In the genomic region with DNA sequence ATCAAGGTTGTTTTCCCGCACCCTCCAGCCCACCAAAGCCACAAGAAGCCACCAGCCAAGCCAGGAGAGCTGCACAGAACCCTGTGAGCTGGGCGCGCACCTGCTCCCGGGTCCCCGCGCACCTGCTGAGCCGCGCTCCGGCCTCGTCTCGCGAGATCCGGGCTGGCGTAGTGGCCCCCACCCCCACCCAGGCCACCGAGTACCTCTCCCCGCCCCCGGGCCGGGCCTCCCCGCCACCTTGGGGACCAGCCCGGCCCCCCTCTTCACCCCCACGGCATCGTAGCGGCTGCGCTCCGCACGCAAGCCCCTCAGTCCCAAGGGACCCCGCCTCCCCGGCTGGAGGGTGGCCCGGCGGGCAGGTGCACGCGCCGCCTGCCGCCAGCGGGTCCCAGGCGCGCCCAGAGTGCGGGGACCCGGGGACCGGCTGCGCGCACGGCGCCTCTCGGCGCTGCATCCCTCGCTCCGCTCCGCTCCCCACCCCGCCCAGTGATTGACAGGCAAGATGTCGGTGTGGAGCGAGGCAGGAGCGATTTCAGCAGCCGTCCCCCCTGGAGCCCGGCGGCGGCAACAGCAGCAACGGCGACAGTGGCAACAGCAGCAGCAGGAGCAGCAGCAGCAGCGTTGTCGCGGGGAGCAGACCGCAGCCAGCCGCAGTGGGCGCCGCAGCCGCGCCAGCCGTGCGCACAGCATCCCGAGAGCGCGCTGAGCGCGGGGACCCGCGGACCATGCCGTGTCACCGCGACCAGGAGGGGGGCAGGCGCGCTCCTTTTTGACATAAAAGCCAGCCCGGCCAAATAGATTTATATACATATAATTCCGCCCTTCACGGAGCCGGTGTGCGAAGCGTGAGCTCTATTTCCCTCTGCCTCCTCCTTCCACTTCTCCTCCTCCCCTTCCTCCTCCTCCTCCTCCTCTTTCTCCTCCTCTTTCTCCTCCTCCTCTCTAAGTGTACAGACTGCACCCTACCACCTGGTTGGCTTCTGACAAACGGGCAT, we compare ENCODE assay signal across 8 mouse cellular contexts. TPM values are rescaled to one million over a fixed set of nuclear protein-coding genes. Genes with fewer than 3 reads are reported as not detected.
DNase-seq lines count a peak whose midpoint lies in the region; ATAC-seq and TF ChIP-seq lines count a peak whose summit lies in the region.

A gene (plus strand): TSS at position 494 of the 995 bp plus-strand sequence.

- no peaks in the 10 kb centered on the region for H3K36me3 ChIP-seq in forebrain, embryonic 13.5 days (ENCODE audit: poor library complexity, severe bottlenecking)
- H3K36me3 ChIP-seq in intestine, embryonic 14.5 days (ENCODE audit: control insufficient read depth, insufficient read depth, low read length), result no peaks in the 10 kb centered on the region
- no peaks in the 10 kb centered on the region for H3K36me3 ChIP-seq in small intestine, adult 2 months (ENCODE audit: control insufficient read depth, insufficient read depth, low read length)

- no peaks in the 10 kb centered on the region for H3K4me1 ChIP-seq in brown adipose tissue, adult 24 weeks (ENCODE audit: control insufficient read depth, insufficient read depth, insufficient read length, low read length)
- H3K4me1 ChIP-seq in forebrain, embryonic 13.5 days, result peaks cover 15% of the 10 kb centered on the region
- no peaks in the 10 kb centered on the region for H3K4me1 ChIP-seq in intestine, embryonic 14.5 days (replicated peaks; ENCODE audit: control insufficient read depth, insufficient read depth, low read length)
- peaks cover 7% of the 10 kb centered on the region; the same call in 1 of the 2 replicates for H3K4me1 ChIP-seq in small intestine, adult 2 months (ENCODE audit: control insufficient read depth, insufficient read depth, insufficient read length, low read length)

- no peak for TF ChIP-seq CTCF in small intestine, adult 2 months (IDR thresholded peaks at IDR 0.05; ENCODE audit: extremely low read depth, insufficient read length, insufficient replicate concordance, low read depth, low read length)

- H3K4me3 ChIP-seq in brown adipose tissue, adult 24 weeks (ENCODE audit: insufficient read depth, low read depth, low read length), result peak within 1 kb of the TSS; percentile 50
- peak within 1 kb of the TSS; percentile 71 for H3K4me3 ChIP-seq in forebrain, embryonic 13.5 days
- H3K4me3 ChIP-seq in intestine, embryonic 14.5 days (ENCODE audit: low read depth, low read length), result peak within 1 kb of the TSS; percentile 51
- peak within 1 kb of the TSS; percentile 67 for H3K4me3 ChIP-seq in small intestine, adult 2 months (ENCODE audit: low read depth, low read length)

- peak; percentile 94 for ATAC-seq in forebrain, embryonic 13.5 days
- peak; percentile 87 for ATAC-seq in intestine, embryonic 14.5 days (replicated peaks; ENCODE audit: low FRiP score, low TSS enrichment, low read depth)
- ATAC-seq in megakaryocyte, adult 5-6 weeks (ENCODE audit: poor library complexity, severe bottlenecking), result 0 out of 2 replicates have a peak, but pooled peaks have one; percentile 17

- H3K27ac ChIP-seq in brown adipose tissue, adult 24 weeks (replicated peaks; ENCODE audit: low read depth, low read length), result no peak within 1 kb of the TSS
- H3K27ac ChIP-seq in forebrain, embryonic 13.5 days, result peak within 1 kb of the TSS; percentile 96
- no peak within 1 kb of the TSS for H3K27ac ChIP-seq in intestine, embryonic 14.5 days (ENCODE audit: low read depth)
- H3K27ac ChIP-seq in small intestine, adult 2 months (ENCODE audit: insufficient read depth, low read depth, low read length), result no peak within 1 kb of the TSS

- WGBS in forebrain, embryonic 13.5 days, result under 1% methylated on average over 65 of the region's 89 CpGs
- WGBS in intestine, embryonic 14.5 days, result 1% methylated on average over 76 of the region's 89 CpGs
- WGBS in small intestine, adult 2 months, result 1% methylated on average over 89 of the region's 89 CpGs

- peak within 1 kb of the TSS; percentile 81 for H3K9ac ChIP-seq in forebrain, embryonic 13.5 days
- peak within 1 kb of the TSS; percentile 23; the same call in 1 of the 2 replicates for H3K9ac ChIP-seq in intestine, embryonic 14.5 days (ENCODE audit: low read length)

- H3K4me2 ChIP-seq in forebrain, embryonic 13.5 days, result peak within 1 kb of the TSS; percentile 70
- H3K4me2 ChIP-seq in intestine, embryonic 14.5 days (ENCODE audit: low read length), result peak within 1 kb of the TSS; percentile 85

- intact Hi-C loops in left cerebral cortex, postnatal 10 days (cut with DNase I), result no loop called here

- no peaks in the 10 kb centered on the region for H3K9me3 ChIP-seq in forebrain, embryonic 13.5 days (replicated peaks)
- H3K9me3 ChIP-seq in intestine, embryonic 14.5 days (ENCODE audit: control insufficient read depth, low read length), result no peaks in the 10 kb centered on the region

- peaks cover 13% of the 10 kb centered on the region for H3K27me3 ChIP-seq in forebrain, embryonic 13.5 days
- peaks cover 57% of the 10 kb centered on the region for H3K27me3 ChIP-seq in intestine, embryonic 14.5 days (replicated peaks; ENCODE audit: control insufficient read depth, insufficient read depth, low read length)
- peaks cover 24% of the 10 kb centered on the region for H3K27me3 ChIP-seq in small intestine, adult 2 months (ENCODE audit: control insufficient read depth, insufficient read depth, low read length)

- TF ChIP-seq POLR2A in small intestine, adult 2 months (IDR thresholded peaks at IDR 0.05; ENCODE audit: low read depth, low read length), result no peak

- peak; percentile 56 to 78 for DNase-seq in adrenal gland, adult (ENCODE audit: inconsistent age in 2 of 2, low spot score in 1 of 2)
- no peak for DNase-seq in adrenal gland, adult 8-10 months
- DNase-seq in intestine, embryonic 14.5 days (ENCODE audit: low spot score), result peak; percentile 75
- peak; percentile 54 to 80 for DNase-seq in left cerebral cortex, postnatal 10 days (ENCODE audit: extremely low spot score in 1 of 2, low spot score in 2 of 2)

RNA-seq across cellular contexts. Expression of the gene that starts here (rescaled TPM):
- 1 to 10 TPM; 5.9 to 9.6 (median 6.8) TPM for total RNA-seq in adrenal gland, adult 8-10 months (2022)
- not detected in 2 replicates for polyA plus RNA-seq in brown adipose tissue, adult 24 weeks (2012; ENCODE audit: insufficient read depth, insufficient read length, missing spikeins)
- polyA plus RNA-seq in forebrain, embryonic 13.5 days (2015; fragmentation: Nextera tagmentation; extraction: Ambion mirVana), result 2.5 and 3.2 TPM in 2 replicates
- polyA plus RNA-seq in intestine, embryonic 14.5 days (2014; fragmentation: Nextera tagmentation; extraction: Ambion mirVana), result 0.75 and 0.84 TPM in 2 replicates
- total RNA-seq in left cerebral cortex, postnatal 10 days (2021), result 10 to 100 TPM; 31.3 to 32.5 TPM
- total RNA-seq in megakaryocyte, adult 5-6 weeks (2015), result 0.13 TPM in 1 of 2 replicates, not detected in the other
- under 0.01 TPM in 1 of 2 replicates, not detected in the other for total RNA-seq in megakaryocyte, adult 5-6 weeks (2017)
- 0.05 and 0.14 TPM in 2 replicates for polyA plus RNA-seq in small intestine, adult 2 months (2012; rRNA removed)

Comparison
In these comparisons a context has a peak if more than half of its experiments do, and no peak if none do; other contexts are left out.
1. RNA of the gene that starts here (total RNA-seq): 31.3 to 32.5 TPM in left cerebral cortex, postnatal 10 days and 5.9 to 9.6 TPM in adrenal gland, adult 8-10 months; under 0.01 to 0.13 TPM in megakaryocyte, adult 5-6 weeks; every median in the first group is over 4 times any median in the second.
2. Peak in DNase-seq, ATAC-seq, H3K4me3 ChIP-seq, H3K9ac ChIP-seq and H3K4me2 ChIP-seq in intestine, embryonic 14.5 days; RNA of the gene not detected or under 1 TPM.
3. Peak in ATAC-seq in megakaryocyte, adult 5-6 weeks; RNA of the gene not detected or under 1 TPM.
4. ATAC-seq: peak in every context shown above with its lines; median percentile 94 in forebrain, embryonic 13.5 days; 87 in intestine, embryonic 14.5 days; 17 in megakaryocyte, adult 5-6 weeks.
5. Peak in every context shown above with its lines, with median percentiles within 50 percentile points of each other: H3K4me3 ChIP-seq.